9 mouse cellular contexts compared by ENCODE assay signal in the genomic region with DNA sequence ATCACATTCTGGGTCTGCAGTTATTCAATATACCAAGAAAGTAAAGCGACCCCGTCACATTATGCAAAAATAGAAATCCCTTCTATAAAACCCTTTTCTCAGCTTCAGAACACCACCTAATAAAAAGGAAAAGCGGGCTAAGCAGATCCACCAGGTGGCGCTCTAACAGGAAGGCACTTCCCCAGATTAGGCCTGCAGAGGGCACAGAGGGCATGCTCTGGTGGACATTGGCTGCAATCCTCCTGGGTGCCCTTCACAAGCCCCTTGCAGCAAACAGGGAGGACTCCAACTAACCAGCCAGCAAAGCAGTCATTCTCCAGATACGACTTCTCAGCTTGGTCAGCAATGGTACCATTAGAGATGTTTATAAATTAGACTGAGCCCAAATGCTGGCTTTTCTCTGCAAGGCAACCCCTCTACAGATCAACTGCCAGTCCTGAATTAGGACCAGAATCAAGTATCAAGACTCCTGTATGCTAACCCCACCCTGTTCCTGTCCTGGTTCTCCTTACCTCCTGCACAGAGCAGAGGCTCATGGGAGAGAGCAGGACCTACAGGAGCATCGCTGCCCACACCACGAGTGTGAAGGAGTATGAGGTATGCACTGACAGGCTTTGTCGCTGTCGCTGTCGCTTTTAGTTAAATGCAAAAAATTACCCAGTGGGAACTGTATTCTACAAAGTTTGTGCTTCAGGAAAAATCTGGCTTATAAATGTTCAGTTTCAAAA. TPM values are rescaled to one million over a fixed set of nuclear protein-coding genes. Genes with fewer than 3 reads are reported as not detected.
DNase-seq lines count a peak whose midpoint lies in the region; ATAC-seq lines count a peak whose summit lies in the region.
"Had no signal": no experiment of that assay in that cellular context is flagged by ENCODE, and none has a peak within 500 bp of the region (broad histone marks: within the 10 kb centered on the region; RNA-seq: fewer than 3 reads in every experiment).

No protein-coding gene starts in this region.

- no peaks in the 10 kb centered on the region for H3K4me1 ChIP-seq in forebrain, embryonic 11.5 days (replicated peaks; ENCODE audit: control insufficient read depth, insufficient read depth, low read length)
- H3K4me1 ChIP-seq in forebrain, embryonic 12.5 days = no peaks in the 10 kb centered on the region
- no peaks in the 10 kb centered on the region for H3K4me1 ChIP-seq in hindbrain, embryonic 11.5 days (replicated peaks; ENCODE audit: control insufficient read depth, insufficient read depth, low read length)
- H3K4me1 ChIP-seq in midbrain, embryonic 13.5 days (replicated peaks) = no peaks in the 10 kb centered on the region; the same call in 1 of the 2 replicates
- H3K4me1 ChIP-seq: stomach, embryonic 15.5 days had no signal

- WGBS in forebrain, embryonic 11.5 days = 55% methylated on average over 10 of the region's 10 CpGs
- 58% methylated on average over 10 of the region's 10 CpGs for WGBS in forebrain, embryonic 12.5 days
- 60% methylated on average over 10 of the region's 10 CpGs for WGBS in hindbrain, embryonic 11.5 days
- 56% methylated on average over 10 of the region's 10 CpGs for WGBS in midbrain, embryonic 13.5 days

- peak; percentile 85 for DNase-seq in forebrain, embryonic 11.5 days (ENCODE audit: low spot score)
- peak; percentile 86 for DNase-seq in hindbrain, embryonic 11.5 days (ENCODE audit: low spot score)
- DNase-seq in layer of hippocampus, postnatal 36 days = peak; percentile 45 to 48
- DNase-seq in spleen, postnatal 14 days (ENCODE audit: low spot score in 2 of 2) = peak; percentile 57 to 74

- no peaks in the 10 kb centered on the region for H3K9me3 ChIP-seq in forebrain, embryonic 11.5 days (ENCODE audit: control insufficient read depth, low read length)
- H3K9me3 ChIP-seq in forebrain, embryonic 12.5 days = no peaks in the 10 kb centered on the region
- H3K9me3 ChIP-seq in hindbrain, embryonic 11.5 days (ENCODE audit: control insufficient read depth, low read length) = no peaks in the 10 kb centered on the region
- no peaks in the 10 kb centered on the region for H3K9me3 ChIP-seq in midbrain, embryonic 13.5 days
- H3K9me3 ChIP-seq: stomach, embryonic 15.5 days had no signal

- no peak; the same call in 1 of the 2 replicates for ATAC-seq in forebrain, embryonic 11.5 days (replicated peaks; ENCODE audit: low FRiP score)
- no peak for ATAC-seq in forebrain, embryonic 12.5 days (ENCODE audit: low FRiP score)
- peak; percentile 74 for ATAC-seq in cerebellum, adult (ENCODE audit: insufficient number of reproducible peaks, low FRiP score, low TSS enrichment)
- ATAC-seq in frontal cortex, adult (ENCODE audit: low TSS enrichment) = peak; percentile 73; the same call in 1 of the 2 replicates
- ATAC-seq in hindbrain, embryonic 11.5 days (ENCODE audit: low FRiP score) = peak; percentile 45; the same call in 1 of the 2 replicates
- peak; percentile 55; the same call in 1 of the 2 replicates for ATAC-seq in midbrain, embryonic 13.5 days

- H3K9ac ChIP-seq in forebrain, embryonic 11.5 days (ENCODE audit: low read length) = no peak overlapping the region
- no peak overlapping the region for H3K9ac ChIP-seq in forebrain, embryonic 12.5 days
- H3K9ac ChIP-seq in hindbrain, embryonic 11.5 days (ENCODE audit: low read depth, low read length) = no peak overlapping the region
- H3K9ac ChIP-seq in midbrain, embryonic 13.5 days (replicated peaks) = no peak overlapping the region
- H3K9ac ChIP-seq: stomach, embryonic 15.5 days had no signal

- no peaks in the 10 kb centered on the region for H3K36me3 ChIP-seq in forebrain, embryonic 11.5 days (ENCODE audit: control insufficient read depth, insufficient read depth, low read length)
- H3K36me3 ChIP-seq in forebrain, embryonic 12.5 days (replicated peaks) = peaks cover 4% of the 10 kb centered on the region
- no peaks in the 10 kb centered on the region for H3K36me3 ChIP-seq in hindbrain, embryonic 11.5 days (ENCODE audit: control insufficient read depth, insufficient read depth, low read length)
- H3K36me3 ChIP-seq in midbrain, embryonic 13.5 days = peaks cover 12% of the 10 kb centered on the region

- no peak overlapping the region for H3K27ac ChIP-seq in forebrain, embryonic 11.5 days (ENCODE audit: low read depth, low read length)
- H3K27ac ChIP-seq in forebrain, embryonic 12.5 days = no peak overlapping the region
- no peak overlapping the region for H3K27ac ChIP-seq in hindbrain, embryonic 11.5 days (ENCODE audit: low read depth, low read length)
- H3K27ac ChIP-seq in midbrain, embryonic 13.5 days = no peak overlapping the region
- H3K27ac ChIP-seq: stomach, embryonic 15.5 days had no signal

- no peak overlapping the region for H3K4me3 ChIP-seq in forebrain, embryonic 11.5 days (ENCODE audit: low read depth, low read length)
- H3K4me3 ChIP-seq in forebrain, embryonic 12.5 days (replicated peaks) = no peak overlapping the region
- no peak overlapping the region for H3K4me3 ChIP-seq in hindbrain, embryonic 11.5 days (ENCODE audit: low read depth, low read length)
- no peak overlapping the region for H3K4me3 ChIP-seq in midbrain, embryonic 13.5 days (replicated peaks)
- H3K4me3 ChIP-seq: stomach, embryonic 15.5 days had no signal

- no peak overlapping the region for H3K4me2 ChIP-seq in forebrain, embryonic 11.5 days (ENCODE audit: low read depth, low read length, severe bottlenecking)
- H3K4me2 ChIP-seq in forebrain, embryonic 12.5 days = no peak overlapping the region
- H3K4me2 ChIP-seq in hindbrain, embryonic 11.5 days (replicated peaks; ENCODE audit: low read depth, low read length) = no peak overlapping the region
- H3K4me2 ChIP-seq in midbrain, embryonic 13.5 days (replicated peaks) = no peak overlapping the region
- H3K4me2 ChIP-seq: stomach, embryonic 15.5 days had no signal

- H3K27me3 ChIP-seq in forebrain, embryonic 11.5 days (ENCODE audit: control insufficient read depth, insufficient read depth, low read length) = no peaks in the 10 kb centered on the region
- H3K27me3 ChIP-seq in forebrain, embryonic 12.5 days = no peaks in the 10 kb centered on the region
- no peaks in the 10 kb centered on the region for H3K27me3 ChIP-seq in hindbrain, embryonic 11.5 days (ENCODE audit: control insufficient read depth, insufficient read depth, low read length)
- H3K27me3 ChIP-seq in midbrain, embryonic 13.5 days = no peaks in the 10 kb centered on the region
- H3K27me3 ChIP-seq: stomach, embryonic 15.5 days had no signal

RNA-seq across cellular contexts. Expression of a gene that starts 32.3 kb away (rescaled TPM):
- polyA plus RNA-seq in forebrain, embryonic 11.5 days (2014; fragmentation: Nextera tagmentation; extraction: Ambion mirVana) = 324 and 336 TPM in 2 replicates
- polyA plus RNA-seq in forebrain, embryonic 12.5 days (2016; fragmentation: Nextera tagmentation; extraction: Ambion mirVana) = 299 and 307 TPM in 2 replicates
- polyA plus RNA-seq in hindbrain, embryonic 11.5 days (2014; fragmentation: Nextera tagmentation; extraction: Ambion mirVana) = 365 and 370 TPM in 2 replicates
- total RNA-seq in layer of hippocampus, postnatal 36 days (2021) = 10 to 100 TPM; 96.6 to 97.5 TPM
- 250 and 253 TPM in 2 replicates for polyA plus RNA-seq in midbrain, embryonic 13.5 days (2015; fragmentation: Nextera tagmentation; extraction: Ambion mirVana)

Comparison
In these comparisons a context has a peak if more than half of its experiments do, and no peak if none do; other contexts are left out.
1. ATAC-seq: peak in cerebellum, adult (single experiment), frontal cortex, adult (single experiment), hindbrain, embryonic 11.5 days (single experiment) and midbrain, embryonic 13.5 days (single experiment); none in forebrain, embryonic 11.5 days (single experiment) and forebrain, embryonic 12.5 days (single experiment).
2. Peak in every context shown above with its lines, with median percentiles within 50 percentile points of each other: DNase-seq.